Mouse (Mus musculus): ENCODE results near the gene Fuz. TPM values are rescaled to one million over a fixed set of nuclear protein-coding genes. Genes with fewer than 3 reads are reported as not detected.

Fuz gene
- polyA plus RNA-seq, 2 experiments from 2014 or later = 9.2 to 17.5 TPM

- ATAC-seq = peak; percentile 94
These were observed 33.6 kb downstream of the Fuz start, which contains the start of gene Ap2a1 for GRCm38 (mm10) chr7:44929204-44930151. Gene Ap2a1 (minus strand): TSS chr7:44929496.

DNA sequence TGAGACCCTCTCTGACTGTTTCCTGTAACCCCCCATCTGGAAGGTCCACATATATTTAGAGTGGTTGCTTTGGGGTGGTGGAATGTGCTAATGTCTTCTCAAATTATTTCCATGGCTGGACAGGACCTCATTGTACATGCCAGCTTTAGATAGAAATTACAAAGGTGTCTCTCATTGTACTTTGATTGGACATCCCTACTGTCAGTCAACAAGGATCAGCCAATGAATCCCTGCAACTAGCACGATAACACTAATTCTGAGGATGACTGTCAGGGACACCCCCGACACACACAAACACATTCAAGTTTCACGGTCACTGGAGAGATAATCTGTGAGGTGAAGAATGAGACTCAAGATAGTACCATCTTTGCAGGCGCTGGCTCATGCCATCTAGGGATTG, 42.8 kb downstream of the Fuz start:
- ATAC-seq = no peak

DNA sequence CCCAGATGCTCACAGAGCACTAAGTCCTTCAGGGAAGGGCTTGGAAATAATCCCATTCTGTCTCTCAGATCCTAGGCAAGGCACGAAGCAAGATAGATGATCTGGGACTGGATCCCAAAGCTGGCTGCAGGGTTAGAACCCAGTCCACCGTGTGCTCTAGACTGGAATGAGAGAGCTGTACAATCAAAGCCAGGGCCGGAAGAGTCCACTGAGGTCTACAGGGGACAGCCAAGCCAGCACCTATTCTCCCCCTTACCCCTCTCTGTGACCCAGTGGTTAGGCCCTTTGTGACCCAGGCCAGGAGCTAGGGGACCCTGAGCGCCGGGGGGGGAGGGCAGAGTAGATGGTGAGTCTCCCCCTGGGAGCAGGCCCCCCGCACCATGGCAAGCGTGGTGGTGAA, 47.0 kb downstream of the Fuz start, which contains the start of gene Tsks:
Gene Tsks, plus strand, starts transcription at position 301 of the 400 bp plus-strand sequence.
- no peak for ATAC-seq

GRCm38 (mm10) chr7:44949922-44950321, 54.0 kb downstream of the Fuz start:
- ATAC-seq = no peak

- no peak for ATAC-seq
These were observed 56.1 kb downstream of the Fuz start for GRCm38 (mm10) chr7:44951960-44952359.

Other genes with a start within 250 kb of the Fuz start
- not detected for gene Myh14, start 225.2 kb upstream of the Fuz start, polyA plus RNA-seq (2017; shearing (Covaris generic))
- not detected for gene Izumo2, start 187.3 kb upstream of the Fuz start, polyA plus RNA-seq (2017; shearing (Covaris generic))
- 10 to 100 TPM; 79.6 to 97.6 TPM for gene Vrk3, start 147.7 kb upstream of the Fuz start, polyA plus RNA-seq (2017; shearing (Covaris generic))
- gene Zfp473, start 145.0 kb upstream of the Fuz start, polyA plus RNA-seq (2017; shearing (Covaris generic)) = under 1 TPM; 0.16 to 0.63 TPM
- gene Nup62, start 80.0 kb upstream of the Fuz start, polyA plus RNA-seq (2017; shearing (Covaris generic)) = 10 to 100 TPM; 27.3 to 57.8 TPM
- gene Il4i1, start 79.7 kb upstream of the Fuz start, polyA plus RNA-seq (2017; shearing (Covaris generic)) = 1 to 10 TPM; 1.9 to 3.6 TPM
- under 1 TPM; 0.19 to 0.35 TPM for gene Atf5, start 79.4 kb upstream of the Fuz start, polyA plus RNA-seq (2017; shearing (Covaris generic))
- gene Akt1s1, start 47.1 kb upstream of the Fuz start, polyA plus RNA-seq (2017; shearing (Covaris generic)) = 1 to 10 TPM; 1.2 to 3.1 TPM
- gene Tbc1d17, start 47.0 kb upstream of the Fuz start, polyA plus RNA-seq (2017; shearing (Covaris generic)) = 10 to 100 TPM; 64.8 to 85.3 TPM
- gene Pnkp, start 38.9 kb upstream of the Fuz start, polyA plus RNA-seq (2017; shearing (Covaris generic)) = 10 to 100 TPM; 45.0 to 74.3 TPM
- gene Ptov1, start 26.3 kb upstream of the Fuz start, polyA plus RNA-seq (2017; shearing (Covaris generic)) = 1 to 10 TPM; 1.1 to 3.9 TPM
- 10 to 100 TPM in 1 of 2 experiments, 1 to 10 TPM in 1; 9.1 to 10.9 TPM for gene Med25, start 3.4 kb upstream of the Fuz start, polyA plus RNA-seq (2017; shearing (Covaris generic))
- 1 to 10 TPM; 6.2 to 7.4 TPM for gene Ap2a1, start 33.4 kb downstream of the Fuz start, polyA plus RNA-seq (2017; shearing (Covaris generic))
- gene Tsks, start 47.1 kb downstream of the Fuz start, polyA plus RNA-seq (2017; shearing (Covaris generic)) = not detected
- gene Cpt1c, start 78.8 kb downstream of the Fuz start, polyA plus RNA-seq (2017; shearing (Covaris generic)) = under 1 TPM; 0.36 to 0.92 TPM
- gene Prmt1, start 90.5 kb downstream of the Fuz start, polyA plus RNA-seq (2017; shearing (Covaris generic)) = 100 to 1,000 TPM in 1 of 2 experiments, 10 to 100 TPM in 1; 39.7 to 114 TPM
- gene Irf3, start 101.6 kb downstream of the Fuz start, polyA plus RNA-seq (2017; shearing (Covaris generic)) = 100 to 1,000 TPM; 117 to 147 TPM
- 10 to 100 TPM; 23.6 to 30.1 TPM for gene Bcl2l12, start 102.6 kb downstream of the Fuz start, polyA plus RNA-seq (2017; shearing (Covaris generic))
- 1 to 10 TPM; 7.0 to 9.3 TPM for gene Scaf1, start 120.3 kb downstream of the Fuz start, polyA plus RNA-seq (2017; shearing (Covaris generic))
- gene Rras, start 121.9 kb downstream of the Fuz start, polyA plus RNA-seq (2017; shearing (Covaris generic)) = 1 to 10 TPM; 2.0 to 3.9 TPM
- 10 to 100 TPM; 10.8 to 10.9 TPM for gene Prr12, start 156.8 kb downstream of the Fuz start, polyA plus RNA-seq (2017; shearing (Covaris generic))
- gene Nosip, start 166.3 kb downstream of the Fuz start, polyA plus RNA-seq (2017; shearing (Covaris generic)) = 100 to 1,000 TPM; 158 to 199 TPM
- 1 to 10 TPM; 1.7 to 2.8 TPM for gene Prrg2, start 166.6 kb downstream of the Fuz start, polyA plus RNA-seq (2017; shearing (Covaris generic))
- gene Rcn3, start 196.1 kb downstream of the Fuz start, polyA plus RNA-seq (2017; shearing (Covaris generic)) = 10 to 100 TPM in 1 of 2 experiments, 1 to 10 TPM in 1; 7.6 to 66.3 TPM
- gene Fcgrt, start 207.8 kb downstream of the Fuz start, polyA plus RNA-seq (2017; shearing (Covaris generic)) = 1 to 10 TPM; 2.3 to 3.8 TPM
- 1,000 to 10,000 TPM; 3,755 to 5,441 TPM for gene Rps11, start 228.4 kb downstream of the Fuz start, polyA plus RNA-seq (2017; shearing (Covaris generic))
- 1,000 to 10,000 TPM; 5,632 to 7,602 TPM for gene Rpl13a, start 232.7 kb downstream of the Fuz start, polyA plus RNA-seq (2017; shearing (Covaris generic))
- not detected for gene Gm45713, start 240.2 kb downstream of the Fuz start, polyA plus RNA-seq (2017; shearing (Covaris generic))
- 10 to 100 TPM; 89.0 to 91.7 TPM for gene Flt3l, start 240.4 kb downstream of the Fuz start, polyA plus RNA-seq (2017; shearing (Covaris generic))